Mouse (Mus musculus): ENCODE measurements around the gene Bend5.

Bend5 gene

GRCm38 (mm10) chr4:111487233-111487843 lies 72.5 kb downstream of the Bend5 start:
- peak; percentile 10 for DNase-seq (ENCODE audit: low spot score)

DNA sequence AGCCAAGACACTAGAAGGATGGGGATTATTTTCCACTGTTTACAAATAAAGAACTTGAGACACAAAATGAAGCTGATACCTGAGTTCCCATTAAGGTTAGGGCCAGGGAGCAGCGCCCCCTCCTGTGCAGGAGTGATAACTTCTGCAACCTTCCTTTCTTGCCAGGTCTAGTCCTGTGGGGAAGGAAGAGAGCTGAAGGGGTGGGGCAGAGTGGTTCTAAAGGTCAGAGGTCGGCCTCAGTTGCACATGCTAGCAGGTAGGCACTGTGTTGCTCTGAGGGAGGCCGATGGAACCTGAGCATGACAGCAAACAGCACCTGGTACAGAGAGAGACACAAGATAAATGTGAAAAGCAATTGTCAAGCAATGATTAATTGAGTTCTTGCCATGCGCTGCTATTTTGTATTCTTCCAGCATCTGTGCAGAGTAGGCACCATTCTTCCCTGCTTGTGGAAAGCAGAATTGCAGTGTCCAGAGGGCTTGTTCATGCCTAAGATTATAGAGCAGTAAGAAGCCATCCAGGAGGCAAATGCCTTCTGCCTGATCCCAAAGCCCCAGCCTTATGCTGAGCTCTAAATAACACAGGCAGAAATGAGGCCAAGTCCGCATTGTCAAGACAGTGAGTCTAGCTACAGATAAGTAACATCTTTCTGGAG lies 79.1 kb downstream of the Bend5 start:
- DNase-seq (ENCODE audit: low spot score): no peak

- DNase-seq (ENCODE audit: low spot score): peak; percentile 32
These were observed 81.1 kb downstream of the Bend5 start for GRCm38 (mm10) chr4:111495949-111496348.

- peak; percentile 44 for DNase-seq (ENCODE audit: low spot score)
These were observed 83.9 kb downstream of the Bend5 start for GRCm38 (mm10) chr4:111498751-111499150.

GRCm38 (mm10) chr4:111501441-111501840 lies 86.6 kb downstream of the Bend5 start:
- no peak for DNase-seq (ENCODE audit: low spot score)

- no peak for DNase-seq (ENCODE audit: low spot score)
These were observed 88.3 kb downstream of the Bend5 start for GRCm38 (mm10) chr4:111502965-111503727.

GRCm38 (mm10) chr4:111504952-111505351 lies 90.1 kb downstream of the Bend5 start:
- no peak for DNase-seq (ENCODE audit: low spot score)
